Mouse (Mus musculus) forebrain, embryonic 11.5 days (tissue): Measurements from ENCODE around the gene Adgrg1. TPM values are rescaled to one million over a fixed set of nuclear protein-coding genes. Genes with fewer than 3 reads are reported as not detected.
"Not testable (repeated sequence)": the region's sequence is repeated elsewhere in the genome, so short reads cannot be mapped to it uniquely, and the experiment has no call there.

Source experiments
- ATAC-seq: fragments of 200-750 bp; cut with Nextera tagmentation; replicated peaks from 2 replicates; pipeline ENCODE4 v1.8.0; 2017; ENCODE audit warnings: moderate TSS enrichment; ENCODE audit not compliant: low FRiP score
- DNase-seq: peaks from one replicate; pipeline ENCODE4 v3.0.0-alpha.2; 2017; ENCODE audit warnings: low spot score
- H3K27ac ChIP-seq: fragments of 300-500 bp; sonication (generic); 2 replicates; pipeline ENCODE4 v1.5.1; 2014; ENCODE audit warnings: low read depth, low read length
- H3K27me3 ChIP-seq: fragments of 300-500 bp; sonication (generic); 2 replicates; pipeline ENCODE4 v1.6.1; 2014; ENCODE audit warnings: mild to moderate bottlenecking, low read length, mixed read lengths; ENCODE audit not compliant: control insufficient read depth, insufficient read depth
- H3K36me3 ChIP-seq: fragments of 300-500 bp; sonication (generic); 2 replicates; pipeline ENCODE4 v1.6.1; 2014; ENCODE audit warnings: mild to moderate bottlenecking, low read length, moderate library complexity, mixed read lengths; ENCODE audit not compliant: control insufficient read depth, insufficient read depth
- H3K4me1 ChIP-seq: fragments of 300-500 bp; sonication (generic); replicated peaks from 2 replicates; pipeline ENCODE4 v1.6.1; 2014; ENCODE audit warnings: low read length, mixed read lengths; ENCODE audit not compliant: control insufficient read depth, insufficient read depth
- H3K4me2 ChIP-seq: fragments of 300-500 bp; sonication (generic); 2 replicates; pipeline ENCODE4 v1.6.1; 2014; ENCODE audit warnings: low read depth, mild to moderate bottlenecking, low read length, moderate library complexity, mixed read lengths; ENCODE audit not compliant: severe bottlenecking
- H3K4me3 ChIP-seq: fragments of 300-500 bp; sonication (generic); 2 replicates; pipeline ENCODE4 v1.5.1; 2014; ENCODE audit warnings: low read depth, low read length
- H3K9ac ChIP-seq: fragments of 300-500 bp; sonication (generic); 2 replicates; pipeline ENCODE4 v1.6.1; 2014; ENCODE audit warnings: low read length
- H3K9me3 ChIP-seq: fragments of 300-500 bp; sonication (generic); 2 replicates; pipeline ENCODE4 v1.6.1; 2016; ENCODE audit warnings: low read length, mixed read lengths; ENCODE audit not compliant: control insufficient read depth
- WGBS: fragments of 180-500 bp; shearing (Covaris S2); extraction: QIAGEN DNeasy Blood & Tissue Kit; methylation state at CpG from one replicate; pipeline ENCODE4 v1.1.7; 2014; 5-methylcytosine and 5-hydroxymethylcytosine counted together
- polyA plus RNA-seq: library from polyadenylated mRNA; unstranded; fragments of >200 nt; fragmentation: Nextera tagmentation; extraction: Ambion mirVana; gene quantifications from 2 replicates; pipeline ENCODE4 v1.2.1, GENCODE M21; 2014

Gene Adgrg1
- polyA plus RNA-seq, 1 experiment from 2014 or later = 177 TPM

GRCm38 (mm10) chr8:95020293-95020777 is 45.8 kb downstream of the Adgrg1 start:
- peak; percentile 57 for DNase-seq
- no peak for ATAC-seq
- 86% methylated on average over 12 of the region's 12 CpGs for WGBS
- Histone ChIP-seq H3K9ac (no peak overlapping the region), H3K4me3 (no peak overlapping the region), H3K27me3 (no peaks in the 10 kb centered on the region), H3K9me3 (no peaks in the 10 kb centered on the region), H3K27ac (0 out of 2 replicates have a peak overlapping the region, but pooled peaks have one; percentile 31), H3K4me1 (0 out of 2 replicates have a peak, but pooled peaks cover 2% of the 10 kb centered on the region), H3K36me3 (no peaks in the 10 kb centered on the region), H3K4me2 (no peak overlapping the region)

- DNase-seq = no peak
- H3K9me3 ChIP-seq = no peaks in the 10 kb centered on the region; the same call in 1 of the 2 replicates
- 84% methylated on average over 10 of the region's 10 CpGs for WGBS
- H3K9ac ChIP-seq = no peak overlapping the region
- no peak overlapping the region for H3K4me2 ChIP-seq
- no peaks in the 10 kb centered on the region for H3K36me3 ChIP-seq
- no peak for ATAC-seq
- H3K4me3 ChIP-seq = no peak overlapping the region
- H3K4me1 ChIP-seq = 0 out of 2 replicates have a peak, but pooled peaks cover 2% of the 10 kb centered on the region
- H3K27me3 ChIP-seq = no peaks in the 10 kb centered on the region
- no peak overlapping the region for H3K27ac ChIP-seq
Measured at GRCm38 (mm10) chr8:95020821-95021220, 46.3 kb downstream of the Adgrg1 start.

- 31% methylated on average over 8 of the region's 8 CpGs for WGBS
- no peak for ATAC-seq
- DNase-seq = no peak
- no peak overlapping the region for H3K4me2 ChIP-seq
- H3K27me3 ChIP-seq = no peaks in the 10 kb centered on the region
- H3K4me3 ChIP-seq = no peak overlapping the region
- no peak overlapping the region for H3K27ac ChIP-seq
- no peak overlapping the region for H3K9ac ChIP-seq
- H3K36me3 ChIP-seq = no peaks in the 10 kb centered on the region
- H3K9me3 ChIP-seq = no peaks in the 10 kb centered on the region; the same call in 1 of the 2 replicates
- 0 out of 2 replicates have a peak, but pooled peaks cover 2% of the 10 kb centered on the region for H3K4me1 ChIP-seq
Measured at GRCm38 (mm10) chr8:95023201-95023600, 48.6 kb downstream of the Adgrg1 start.

GRCm38 (mm10) chr8:95024387-95024786 is 49.8 kb downstream of the Adgrg1 start:
- WGBS = 82% methylated on average over 4 of the region's 4 CpGs
- Histone ChIP-seq H3K4me3 (no peak overlapping the region), H3K4me1 (0 out of 2 replicates have a peak, but pooled peaks cover 2% of the 10 kb centered on the region), H3K9ac (no peak overlapping the region), H3K4me2 (no peak overlapping the region), H3K9me3 (no peaks in the 10 kb centered on the region; the same call in 1 of the 2 replicates), H3K27me3 (no peaks in the 10 kb centered on the region), H3K36me3 (no peaks in the 10 kb centered on the region), H3K27ac (no peak overlapping the region)
- no peak for ATAC-seq
- DNase-seq = no peak

GRCm38 (mm10) chr8:95025421-95025820 is 50.9 kb downstream of the Adgrg1 start:
- Histone ChIP-seq H3K4me2 (no peak overlapping the region), H3K9me3 (no peaks in the 10 kb centered on the region; the same call in 1 of the 2 replicates), H3K36me3 (no peaks in the 10 kb centered on the region), H3K4me3 (no peak overlapping the region), H3K27ac (no peak overlapping the region), H3K4me1 (0 out of 2 replicates have a peak, but pooled peaks cover 2% of the 10 kb centered on the region), H3K27me3 (no peaks in the 10 kb centered on the region), H3K9ac (no peak overlapping the region)
- peak; percentile 65 for DNase-seq
- no peak for ATAC-seq
- 69% methylated on average over 2 of the region's 2 CpGs for WGBS

- H3K4me1 ChIP-seq, ATAC-seq, H3K27ac ChIP-seq, H3K9ac ChIP-seq, H3K9me3 ChIP-seq, H3K4me3 ChIP-seq, H3K36me3 ChIP-seq, H3K27me3 ChIP-seq, H3K4me2 ChIP-seq: not testable (repeated sequence)
- WGBS = 67% methylated on average over 7 of the region's 7 CpGs
- peak; percentile 66 for DNase-seq
Measured at GRCm38 (mm10) chr8:95028391-95028790, 53.8 kb downstream of the Adgrg1 start.

- no peaks in the 10 kb centered on the region for H3K9me3 ChIP-seq
- H3K4me3 ChIP-seq = no peak overlapping the region
- H3K36me3 ChIP-seq = no peaks in the 10 kb centered on the region
- no peak for DNase-seq
- ATAC-seq = no peak
- no peak overlapping the region for H3K9ac ChIP-seq
- H3K27ac ChIP-seq = no peak overlapping the region
- H3K27me3 ChIP-seq = no peaks in the 10 kb centered on the region
- H3K4me2 ChIP-seq = no peak overlapping the region
- no peaks in the 10 kb centered on the region for H3K4me1 ChIP-seq
- WGBS = 71% methylated on average over 7 of the region's 7 CpGs
Measured at GRCm38 (mm10) chr8:95037106-95037925, 62.8 kb downstream of the Adgrg1 start.

- Histone ChIP-seq H3K4me2 (no peak overlapping the region), H3K27me3 (no peaks in the 10 kb centered on the region), H3K36me3 (no peaks in the 10 kb centered on the region), H3K9me3 (no peaks in the 10 kb centered on the region), H3K4me3 (no peak overlapping the region), H3K4me1 (no peaks in the 10 kb centered on the region), H3K27ac (no peak overlapping the region), H3K9ac (no peak overlapping the region)
- ATAC-seq = no peak
- 76% methylated on average over 6 of the region's 6 CpGs for WGBS
- DNase-seq = no peak
Measured at GRCm38 (mm10) chr8:95041883-95042784, 67.6 kb downstream of the Adgrg1 start.
